Mouse (Mus musculus): Measurements from ENCODE around the gene Dvl3.

GRCm38 (mm10) chr16:20481746-20482145 lies 35.0 kb upstream of the Dvl3 start:
- TF ChIP-seq GATA1 (IDR thresholded peaks at IDR 0.05; ENCODE audit: borderline replicate concordance, low read length) (no peak), FLI1 (IDR thresholded peaks at IDR 0.05; ENCODE audit: low read length) (no peak)
